Mouse (Mus musculus) liver, embryonic 14.5 days (tissue): ENCODE results near the gene Pcbp2. TPM values are rescaled to one million over a fixed set of nuclear protein-coding genes. Genes with fewer than 3 reads are reported as not detected.

ENCODE experiments used
- ATAC-seq: fragments of 200-750 bp; cut with Nextera tagmentation; 2 replicates; pipeline ENCODE4 v1.8.0; 2017; ENCODE audit warnings: moderate number of reproducible peaks, mild to moderate bottlenecking, moderate library complexity; ENCODE audit not compliant: insufficient read depth
- DNase-seq, 3 experiments: peaks; one replicate each; pipeline ENCODE4 v3.0.0-alpha.2; 2012 to 2013; ENCODE audit warnings: low read depth in 3 of 3, low spot score in 3 of 3
- H3K27ac ChIP-seq: fragments of 300-500 bp; sonication (generic); 2 replicates; pipeline ENCODE4 v1.5.1; 2014; ENCODE audit warnings: moderate library complexity, mild to moderate bottlenecking, control low read depth, inconsistent platforms
- H3K27me3 ChIP-seq: fragments of 300-500 bp; sonication (generic); 2 replicates; pipeline ENCODE4 v1.6.1; 2014; ENCODE audit warnings: mild to moderate bottlenecking, low read length, moderate library complexity; ENCODE audit not compliant: control insufficient read depth, insufficient read depth
- H3K36me3 ChIP-seq: fragments of 300-500 bp; sonication (generic); replicated peaks from 2 replicates; pipeline ENCODE4 v1.6.1; 2014; ENCODE audit warnings: low read depth; ENCODE audit not compliant: control insufficient read depth, insufficient read depth
- H3K4me1 ChIP-seq, 2 experiments: fragments of 200-500 bp in 1 of 2; fragments of 300-500 bp in 1 of 2; sonication (generic) in 1 of 2; replicated peaks; 2 replicates each; pipeline ENCODE4 v1.6.1; 2012 to 2014; ENCODE audit warnings: antibody characterized with exemption in 1 of 2, inconsistent platforms in 1 of 2, low read length in 1 of 2; ENCODE audit not compliant: control insufficient read depth in 2 of 2, insufficient read depth in 2 of 2
- H3K4me2 ChIP-seq: fragments of 300-500 bp; sonication (generic); 2 replicates; pipeline ENCODE4 v1.6.1; 2014; ENCODE audit warnings: low read depth, mild to moderate bottlenecking, control low read depth, moderate library complexity
- H3K4me3 ChIP-seq, 2 experiments: fragments of 200-500 bp in 1 of 2; fragments of 300-500 bp in 1 of 2; sonication (generic) in 1 of 2; 2 replicates each; pipeline ENCODE4 v1.5.1; 2012 to 2014; ENCODE audit warnings: low read depth in 2 of 2, low read length in 2 of 2, mild to moderate bottlenecking in 2 of 2, control low read depth in 1 of 2, inconsistent platforms in 1 of 2, moderate library complexity in 1 of 2; ENCODE audit not compliant: insufficient read depth in 1 of 2
- H3K9ac ChIP-seq: fragments of 300-500 bp; sonication (generic); replicated peaks from 2 replicates; pipeline ENCODE4 v1.6.1; 2014; ENCODE audit warnings: mild to moderate bottlenecking, control low read depth, moderate library complexity
- H3K9me3 ChIP-seq: fragments of 300-500 bp; sonication (generic); 2 replicates; pipeline ENCODE4 v1.6.1; 2016; ENCODE audit warnings: low read length, mixed read lengths; ENCODE audit not compliant: control insufficient read depth
- CTCF ChIP-seq: IDR thresholded peaks from 2 replicates; pipeline ENCODE4 v1.5.1; 2016; ENCODE audit warnings: antibody characterized with exemption, low read depth, control low read depth
- EP300 ChIP-seq: IDR thresholded peaks from 2 replicates; pipeline ENCODE4 v1.6.1; 2016; ENCODE audit warnings: antibody characterized with exemption, low read depth
- WGBS: fragments of 180-500 bp; shearing (Covaris S2); extraction: QIAGEN DNeasy Blood & Tissue Kit; methylation state at CpG from one replicate; pipeline ENCODE4 v1.1.7; 2014; ENCODE audit not compliant: insufficient replicate concordance; 5-methylcytosine and 5-hydroxymethylcytosine counted together
- polyA plus RNA-seq, 2 experiments: library from polyadenylated mRNA; depleted of rRNA in 1 of 2; stranded (reverse) in 1 of 2; unstranded in 1 of 2; fragments of >200 nt; fragmentation: Nextera tagmentation in 1 of 2; extraction: Ambion mirVana in 1 of 2; gene quantifications; 2 replicates each; pipeline versions ENCODE4 v1.2.1 to v1.2.3; 2012 to 2014

Pcbp2 gene
- polyA plus RNA-seq, 2 experiments: 93.3 to 221 TPM

DNA sequence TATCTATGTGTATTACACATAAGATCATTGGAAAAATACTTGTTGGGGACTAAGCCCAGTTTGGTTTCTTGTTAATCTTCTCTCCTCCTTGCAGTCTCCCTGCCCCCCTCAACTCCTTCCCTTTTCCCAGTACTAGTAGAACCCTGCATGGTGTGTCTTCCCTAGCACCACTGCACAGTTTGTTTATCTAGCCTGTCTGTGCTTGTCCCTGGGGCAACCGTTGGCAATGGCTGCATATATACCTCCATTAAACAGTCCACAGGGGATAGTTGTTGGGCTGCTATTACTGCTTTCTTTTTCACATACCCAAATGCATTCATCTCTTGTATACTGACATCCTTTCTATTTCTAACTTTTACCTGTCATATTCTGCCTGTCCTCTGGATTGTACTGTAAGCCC is 17.3 kb downstream of the Pcbp2 start:
- no peak for DNase-seq
- 61% methylated on average over 1 of the region's 1 CpGs for WGBS

DNA sequence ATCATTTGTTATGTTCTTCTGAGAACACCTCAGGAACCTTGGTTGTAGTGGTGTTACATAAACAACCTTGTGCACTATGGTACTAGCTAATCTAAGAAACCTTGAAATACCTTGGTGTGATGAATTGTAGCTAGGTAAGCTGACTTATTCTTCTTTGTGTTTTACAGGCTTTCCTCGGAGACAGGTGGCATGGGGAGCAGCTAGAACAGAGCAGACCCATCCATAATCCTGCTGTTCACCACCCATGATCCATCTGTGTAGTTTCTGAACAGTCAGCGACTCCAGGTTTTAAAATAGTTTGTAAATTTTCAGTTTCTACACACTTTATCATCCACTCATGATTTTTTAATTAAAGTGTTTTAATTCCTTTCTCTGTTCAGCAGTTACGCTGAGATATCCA is 28.0 kb downstream of the Pcbp2 start:
- Histone ChIP-seq H3K4me3 (no peak overlapping the region), H3K4me2 (no peak overlapping the region), H3K27ac (no peak overlapping the region), H3K4me1 (no peaks in the 10 kb centered on the region; a peak in 1 of 4 replicates), H3K9me3 (no peaks in the 10 kb centered on the region), H3K9ac (no peak overlapping the region), H3K36me3 (peaks cover 86% of the 10 kb centered on the region), H3K27me3 (no peaks in the 10 kb centered on the region)
- WGBS: 91% methylated on average over 3 of the region's 3 CpGs
- TF ChIP-seq EP300: no peak
- DNase-seq: no peak
- ATAC-seq: no peak

More for the DNA sequence above, 17.3 kb downstream of the Pcbp2 start:
- no peak overlapping the region for H3K4me3 ChIP-seq
- H3K27me3 ChIP-seq: no peaks in the 10 kb centered on the region
- no peak for ATAC-seq
- peaks cover 84% of the 10 kb centered on the region for H3K36me3 ChIP-seq
- H3K9ac ChIP-seq: no peak overlapping the region
- H3K4me1 ChIP-seq: no peaks in the 10 kb centered on the region
- no peak for TF ChIP-seq EP300
- TF ChIP-seq CTCF: no peak
- H3K4me2 ChIP-seq: no peak overlapping the region
- no peak overlapping the region for H3K27ac ChIP-seq
- H3K9me3 ChIP-seq: no peaks in the 10 kb centered on the region

DNA sequence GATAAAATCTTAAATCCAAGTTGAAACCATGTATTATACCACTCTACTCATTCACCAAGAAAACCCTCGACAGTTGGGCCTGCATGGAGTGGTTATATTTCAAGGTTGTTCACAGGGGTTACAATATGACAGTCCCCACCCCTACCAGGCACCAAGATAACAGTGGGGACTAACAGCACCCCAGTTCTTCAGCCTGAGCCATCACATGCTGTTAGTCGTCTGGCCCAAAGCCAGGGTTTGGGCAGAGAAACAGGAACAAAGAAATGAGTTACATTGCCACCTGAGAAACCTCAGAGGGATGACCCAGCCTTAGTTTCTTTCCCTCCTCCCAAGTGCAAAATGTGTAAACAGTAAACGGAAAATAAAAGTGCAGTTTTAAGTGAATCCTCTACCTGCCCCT is 29.0 kb downstream of the Pcbp2 start:
- Histone ChIP-seq H3K27me3 (no peaks in the 10 kb centered on the region), H3K4me1 (no peaks in the 10 kb centered on the region; a peak in 1 of 4 replicates), H3K27ac (no peak overlapping the region), H3K9me3 (no peaks in the 10 kb centered on the region), H3K4me2 (no peak overlapping the region), H3K36me3 (peaks cover 82% of the 10 kb centered on the region), H3K4me3 (no peak overlapping the region), H3K9ac (no peak overlapping the region)
- DNase-seq (no peak), ATAC-seq (no peak)
- WGBS: 64% methylated on average over 3 of the region's 3 CpGs
- TF ChIP-seq EP300 (no peak), CTCF (no peak)

DNA sequence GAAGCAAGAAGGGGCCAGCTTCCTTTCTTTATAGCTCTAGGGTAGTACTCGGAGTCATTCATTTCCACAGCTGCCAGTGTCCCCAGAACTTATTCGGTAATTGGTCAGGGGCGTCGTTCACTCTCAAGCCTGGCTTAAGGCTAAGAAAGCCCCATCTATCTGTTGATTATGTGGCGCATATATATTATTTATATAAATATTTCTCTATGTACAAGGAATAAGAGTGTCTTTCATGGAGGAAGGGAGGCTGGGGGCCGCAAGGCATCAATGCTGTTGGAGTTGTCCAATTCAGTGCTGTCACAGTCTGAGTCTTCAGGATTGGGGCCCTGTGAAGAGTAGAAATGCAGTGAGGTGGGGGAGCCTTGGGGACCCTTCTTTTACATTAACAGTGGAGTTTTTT is 29.5 kb downstream of the Pcbp2 start:
- Histone ChIP-seq H3K4me1 (no peaks in the 10 kb centered on the region; a peak in 1 of 4 replicates), H3K36me3 (peaks cover 78% of the 10 kb centered on the region), H3K9ac (no peak overlapping the region), H3K9me3 (no peaks in the 10 kb centered on the region), H3K4me3 (no peak overlapping the region), H3K27me3 (no peaks in the 10 kb centered on the region), H3K27ac (no peak overlapping the region), H3K4me2 (no peak overlapping the region)
- no peak for ATAC-seq
- DNase-seq: no peak
- WGBS: 87% methylated on average over 6 of the region's 6 CpGs
- TF ChIP-seq EP300: no peak

DNA sequence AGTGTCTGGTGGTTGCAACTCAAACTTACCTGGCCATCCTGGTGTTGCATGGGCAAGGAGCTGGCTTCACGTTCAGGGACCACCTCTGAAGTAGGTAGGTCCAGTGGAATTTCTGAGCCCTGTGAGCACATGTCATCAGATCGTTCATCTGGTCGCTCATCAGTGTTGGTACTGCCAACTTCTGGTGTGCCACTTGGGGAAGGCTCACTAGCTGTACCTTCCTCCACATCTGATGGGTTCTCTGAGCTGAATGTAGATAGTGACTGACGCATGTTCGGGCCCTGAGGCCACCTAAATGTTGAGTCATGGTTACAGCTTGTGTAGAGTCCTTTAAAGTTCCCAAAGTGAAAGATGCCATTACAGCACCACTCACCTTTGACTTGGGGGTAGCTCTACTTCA is 30.1 kb downstream of the Pcbp2 start:
- H3K4me1 ChIP-seq: no peaks in the 10 kb centered on the region; a peak in 1 of 4 replicates
- 80% methylated on average over 5 of the region's 5 CpGs for WGBS
- no peaks in the 10 kb centered on the region for H3K9me3 ChIP-seq
- peaks cover 72% of the 10 kb centered on the region for H3K36me3 ChIP-seq
- no peak overlapping the region for H3K4me2 ChIP-seq
- H3K4me3 ChIP-seq: no peak overlapping the region
- H3K27ac ChIP-seq: no peak overlapping the region
- TF ChIP-seq CTCF (no peak), EP300 (no peak)
- no peak overlapping the region for H3K9ac ChIP-seq
- no peaks in the 10 kb centered on the region for H3K27me3 ChIP-seq
- ATAC-seq: no peak
- no peak for DNase-seq
